Mouse (Mus musculus) myocyte (in vitro differentiated cells): Measurements from ENCODE around the gene Slit3.

Source experiments
- E2F4 ChIP-seq: IDR thresholded peaks from one replicate; pipeline ENCODE4 v1.6.1; 2011; ENCODE audit warnings: mild to moderate bottlenecking, control low read depth, moderate library complexity; ENCODE audit not compliant: insufficient read depth
- MAX ChIP-seq: IDR thresholded peaks from one replicate; pipeline ENCODE4 v1.6.1; 2011; ENCODE audit warnings: low read depth, mild to moderate bottlenecking, control low read depth
- MYOD1 ChIP-seq, 3 experiments: IDR thresholded peaks; one replicate each; pipeline ENCODE4 v1.6.1; 2011; ENCODE audit warnings: control low read depth in 2 of 3, low read depth in 2 of 3, mild to moderate bottlenecking in 2 of 3, moderate library complexity in 1 of 3; ENCODE audit not compliant: insufficient read length in 2 of 3, control insufficient read depth in 1 of 3
- MYOG ChIP-seq, 3 experiments: IDR thresholded peaks; one replicate each; pipeline ENCODE4 v1.6.1; 2011; ENCODE audit warnings: control low read depth in 2 of 3, low read depth in 2 of 3, mild to moderate bottlenecking in 2 of 3; ENCODE audit not compliant: insufficient read length in 2 of 3, control insufficient read depth in 1 of 3, insufficient read depth in 1 of 3
- POLR2A ChIP-seq: IDR thresholded peaks from one replicate; pipeline ENCODE4 v1.6.1; 2011; ENCODE audit warnings: low read depth, mild to moderate bottlenecking, control low read depth, moderate library complexity; ENCODE audit not compliant: insufficient read length
- POLR2AphosphoS2 ChIP-seq: IDR thresholded peaks from one replicate; pipeline ENCODE4 v1.6.1; 2011; ENCODE audit warnings: low read depth, control low read depth; ENCODE audit not compliant: insufficient read length
- TCF12 ChIP-seq: IDR thresholded peaks from one replicate; pipeline ENCODE4 v1.6.1; 2011; ENCODE audit warnings: mild to moderate bottlenecking, control low read depth; ENCODE audit not compliant: poor library complexity, insufficient read depth, severe bottlenecking
- USF1 ChIP-seq: IDR thresholded peaks from one replicate; pipeline ENCODE4 v1.6.1; 2011; ENCODE audit warnings: low read depth, mild to moderate bottlenecking, control low read depth, moderate library complexity

DNA sequence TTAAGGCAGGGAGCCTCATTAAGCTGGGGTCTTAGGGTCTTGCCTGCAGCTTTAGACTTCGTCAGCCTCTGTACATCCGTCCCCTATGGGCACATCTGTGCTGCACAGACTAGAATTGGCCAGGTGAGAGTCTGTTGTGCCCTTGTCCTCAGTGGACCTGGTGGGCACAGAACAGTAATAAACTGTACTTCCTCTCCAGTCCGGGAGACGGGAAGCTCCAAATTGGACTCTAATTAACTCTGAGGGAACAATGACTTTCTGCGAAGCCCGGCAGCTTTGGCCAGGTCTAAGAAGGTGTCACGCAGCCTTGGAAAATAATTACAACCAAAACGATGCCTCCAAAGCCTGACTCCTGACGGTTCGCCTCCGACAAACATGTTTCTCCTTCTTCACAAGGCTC is 155.0 kb downstream of the Slit3 start:
- TF ChIP-seq POLR2AphosphoS2 = no peak
- TF ChIP-seq TCF12 = no peak
- TF ChIP-seq E2F4 = no peak
- no peak for TF ChIP-seq MAX
- TF ChIP-seq MYOD1 (IDR thresholded peaks at IDR 0.05; ENCODE audit: control insufficient read depth in 1 of 3, insufficient read length in 2 of 3, low read depth in 2 of 3) = no peak
- TF ChIP-seq POLR2A = no peak
- TF ChIP-seq USF1 = no peak
- TF ChIP-seq MYOG (IDR thresholded peaks at IDR 0.05; ENCODE audit: control insufficient read depth in 1 of 3, insufficient read depth in 1 of 3, insufficient read length in 2 of 3, low read depth in 2 of 3) = no peak
